Mouse (Mus musculus) lung, embryonic 16.5 days (tissue): ENCODE results near the gene Fam53a. TPM values are rescaled to one million over a fixed set of nuclear protein-coding genes. Genes with fewer than 3 reads are reported as not detected.

Experiments used
- ATAC-seq: fragments of 200-750 bp; cut with Nextera tagmentation; 2 replicates; pipeline ENCODE4 v1.8.0; 2017; ENCODE audit warnings: low read depth, mild to moderate bottlenecking, moderate library complexity
- H3K27ac ChIP-seq: fragments of 300-500 bp; sonication (generic); 2 replicates; pipeline ENCODE4 v1.5.1; 2014; ENCODE audit warnings: mild to moderate bottlenecking, control low read depth, low read length
- H3K27me3 ChIP-seq: fragments of 300-500 bp; sonication (generic); 2 replicates; pipeline ENCODE4 v1.6.1; 2014; ENCODE audit warnings: low read depth, low read length, mixed read lengths; ENCODE audit not compliant: control insufficient read depth, insufficient read depth
- H3K36me3 ChIP-seq: fragments of 300-500 bp; sonication (generic); 2 replicates; pipeline ENCODE4 v1.6.1; 2014; ENCODE audit warnings: low read length; ENCODE audit not compliant: control insufficient read depth, insufficient read depth
- H3K4me1 ChIP-seq: fragments of 300-500 bp; sonication (generic); replicated peaks from 2 replicates; pipeline ENCODE4 v1.6.1; 2014; ENCODE audit warnings: low read length, mixed read lengths; ENCODE audit not compliant: control insufficient read depth, insufficient read depth
- H3K4me2 ChIP-seq: fragments of 300-500 bp; sonication (generic); 2 replicates; pipeline ENCODE4 v1.6.1; 2014; ENCODE audit warnings: low read depth, low read length, control low read depth
- H3K4me3 ChIP-seq: fragments of 300-500 bp; sonication (generic); 2 replicates; pipeline ENCODE4 v1.5.1; 2014; ENCODE audit warnings: mild to moderate bottlenecking, low read length, control low read depth
- H3K9ac ChIP-seq: fragments of 300-500 bp; sonication (generic); 2 replicates; pipeline ENCODE4 v1.6.1; 2014; ENCODE audit warnings: low read length, control low read depth
- H3K9me3 ChIP-seq: fragments of 300-500 bp; sonication (generic); 2 replicates; pipeline ENCODE4 v1.6.1; 2016; ENCODE audit warnings: low read length; ENCODE audit not compliant: control insufficient read depth
- WGBS: fragments of 180-500 bp; shearing (Covaris S2); extraction: QIAGEN DNeasy Blood & Tissue Kit; methylation state at CpG from one replicate; pipeline ENCODE4 v1.1.7; 2014; 5-methylcytosine and 5-hydroxymethylcytosine counted together
- polyA plus RNA-seq: library from polyadenylated mRNA; unstranded; fragments of >200 nt; fragmentation: Nextera tagmentation; extraction: Ambion mirVana; gene quantifications from 2 replicates; pipeline ENCODE4 v1.2.1, GENCODE M21; 2015

The Fam53a gene
- polyA plus RNA-seq, 1 experiment from 2014 or later = 53.6 TPM

GRCm38 (mm10) chr5:33587498-33588058 lies 41.9 kb downstream of the Fam53a start:
- H3K4me2 ChIP-seq = no peak overlapping the region
- no peaks in the 10 kb centered on the region for H3K36me3 ChIP-seq
- no peak for ATAC-seq
- no peaks in the 10 kb centered on the region for H3K4me1 ChIP-seq
- WGBS = 66% methylated on average over 18 of the region's 18 CpGs
- H3K4me3 ChIP-seq = no peak overlapping the region
- no peak overlapping the region for H3K27ac ChIP-seq
- no peaks in the 10 kb centered on the region for H3K9me3 ChIP-seq
- no peak overlapping the region for H3K9ac ChIP-seq
- H3K27me3 ChIP-seq = no peaks in the 10 kb centered on the region

- Histone ChIP-seq H3K9me3 (no peaks in the 10 kb centered on the region), H3K27me3 (no peaks in the 10 kb centered on the region), H3K4me3 (no peak overlapping the region), H3K36me3 (no peaks in the 10 kb centered on the region), H3K27ac (no peak overlapping the region), H3K9ac (no peak overlapping the region), H3K4me1 (no peaks in the 10 kb centered on the region), H3K4me2 (no peak overlapping the region)
- no peak for ATAC-seq
- WGBS = 48% methylated on average over 1 of the region's 1 CpGs
These were observed 49.1 kb downstream of the Fam53a start for GRCm38 (mm10) chr5:33580336-33580735.

- ATAC-seq = no peak
- H3K36me3 ChIP-seq = no peaks in the 10 kb centered on the region
- H3K4me1 ChIP-seq = no peaks in the 10 kb centered on the region
- WGBS = 75% methylated on average over 4 of the region's 4 CpGs
- H3K27ac ChIP-seq = no peak overlapping the region
- H3K9me3 ChIP-seq = no peaks in the 10 kb centered on the region
- H3K9ac ChIP-seq = no peak overlapping the region
- H3K4me3 ChIP-seq = no peak overlapping the region
- no peaks in the 10 kb centered on the region for H3K27me3 ChIP-seq
- H3K4me2 ChIP-seq = no peak overlapping the region
These were observed 55.2 kb downstream of the Fam53a start for GRCm38 (mm10) chr5:33574207-33574606.

GRCm38 (mm10) chr5:33565886-33566285 lies 63.5 kb downstream of the Fam53a start:
- no peak overlapping the region for H3K27ac ChIP-seq

GRCm38 (mm10) chr5:33556277-33556995 lies 73.0 kb downstream of the Fam53a start:
- Histone ChIP-seq H3K36me3 (no peaks in the 10 kb centered on the region), H3K27ac (no peak overlapping the region), H3K9ac (no peak overlapping the region), H3K27me3 (no peaks in the 10 kb centered on the region), H3K4me1 (no peaks in the 10 kb centered on the region), H3K9me3 (no peaks in the 10 kb centered on the region), H3K4me3 (no peak overlapping the region), H3K4me2 (no peak overlapping the region)
- no peak for ATAC-seq
- 49% methylated on average over 14 of the region's 14 CpGs for WGBS

More at GRCm38 (mm10) chr5:33565886-33566285, 63.5 kb downstream of the Fam53a start:
- Histone ChIP-seq H3K4me2 (no peak overlapping the region), H3K36me3 (no peaks in the 10 kb centered on the region), H3K4me3 (no peak overlapping the region), H3K9ac (no peak overlapping the region), H3K27me3 (no peaks in the 10 kb centered on the region), H3K4me1 (no peaks in the 10 kb centered on the region), H3K9me3 (no peaks in the 10 kb centered on the region)
- WGBS = 50% methylated on average over 4 of the region's 4 CpGs
- ATAC-seq = no peak

Other genes starting within 250 kb of the Fam53a start
- gene Nkx1-1, start 195.7 kb downstream of the Fam53a start, polyA plus RNA-seq = not detected in 2 replicates
- gene Gm9903, start 290 bp upstream of the Fam53a start, polyA plus RNA-seq = 0.16 and 0.39 TPM in 2 replicates
- gene Slbp, start 22.9 kb upstream of the Fam53a start, polyA plus RNA-seq = 242 and 259 TPM in 2 replicates
- 190 and 214 TPM in 2 replicates for gene Tacc3, start 28.5 kb upstream of the Fam53a start, polyA plus RNA-seq
- gene Tmem129, start 28.8 kb upstream of the Fam53a start, polyA plus RNA-seq = 41.0 and 41.8 TPM in 2 replicates
- 64.4 and 67.2 TPM in 2 replicates for gene Fgfr3, start 92.0 kb upstream of the Fam53a start, polyA plus RNA-seq
- gene Letm1, start 153.2 kb upstream of the Fam53a start, polyA plus RNA-seq = 33.8 and 41.0 TPM in 2 replicates
- 43.0 and 45.0 TPM in 2 replicates for gene Nsd2, start 191.1 kb upstream of the Fam53a start, polyA plus RNA-seq